Mouse (Mus musculus) brown adipose tissue, adult 24 weeks (tissue): Measurements from ENCODE around the gene Limch1. TPM values are rescaled to one million over a fixed set of nuclear protein-coding genes. Genes with fewer than 3 reads are reported as not detected.
A peak's percentile ranks its signal among the peaks of the same experiment; 100 is the strongest.

Experiments
- H3K27ac ChIP-seq: fragments of 200-500 bp; replicated peaks from 2 replicates; pipeline ENCODE4 v1.5.1; 2012; ENCODE audit warnings: low read depth, mild to moderate bottlenecking, low read length
- H3K4me1 ChIP-seq: fragments of 200-500 bp; 2 replicates; pipeline ENCODE4 v1.6.1; 2012; ENCODE audit warnings: low read length, mixed read lengths; ENCODE audit not compliant: control insufficient read depth, insufficient read depth, insufficient read length
- H3K4me3 ChIP-seq: fragments of 200-500 bp; 2 replicates; pipeline ENCODE4 v1.5.1; 2012; ENCODE audit warnings: low read depth, mild to moderate bottlenecking, low read length, moderate library complexity; ENCODE audit not compliant: insufficient read depth
- polyA plus RNA-seq: library from polyadenylated mRNA; stranded (reverse); fragments of >200 nt; gene quantifications from 2 replicates; pipeline ENCODE4 v1.2.4, GENCODE M21; 2012; ENCODE audit not compliant: missing spikeins, insufficient read depth, insufficient read length

The Limch1 gene
- polyA plus RNA-seq, 1 experiment, result 15.4 TPM

GRCm38 (mm10) chr5:66729306-66729705, 16.3 kb upstream of the Limch1 start:
- Histone ChIP-seq H3K27ac (no peak overlapping the region), H3K4me1 (no peaks in the 10 kb centered on the region), H3K4me3 (no peak overlapping the region)

- H3K27ac ChIP-seq, result no peak overlapping the region
- no peaks in the 10 kb centered on the region for H3K4me1 ChIP-seq
- no peak overlapping the region for H3K4me3 ChIP-seq
These were observed 14.9 kb upstream of the Limch1 start for GRCm38 (mm10) chr5:66730621-66731301.

GRCm38 (mm10) chr5:66731302-66731697, 14.3 kb upstream of the Limch1 start:
- Histone ChIP-seq H3K27ac (no peak overlapping the region), H3K4me1 (no peaks in the 10 kb centered on the region), H3K4me3 (no peak overlapping the region)

- no peak overlapping the region for H3K4me3 ChIP-seq
- H3K27ac ChIP-seq, result no peak overlapping the region
- no peaks in the 10 kb centered on the region for H3K4me1 ChIP-seq
These were observed 12.1 kb upstream of the Limch1 start for GRCm38 (mm10) chr5:66733556-66733955.

GRCm38 (mm10) chr5:66739376-66739775, 6.3 kb upstream of the Limch1 start:
- H3K27ac ChIP-seq, result no peak overlapping the region
- H3K4me1 ChIP-seq, result no peaks in the 10 kb centered on the region

GRCm38 (mm10) chr5:66745996-66746681, 512 bp downstream of the Limch1 start:
- no peak overlapping the region for H3K27ac ChIP-seq
- H3K4me3 ChIP-seq, result peak overlapping the region; percentile 64
- peaks cover 6% of the 10 kb centered on the region for H3K4me1 ChIP-seq

More at GRCm38 (mm10) chr5:66739376-66739775, 6.3 kb upstream of the Limch1 start:
- no peak overlapping the region for H3K4me3 ChIP-seq

- no peak overlapping the region for H3K27ac ChIP-seq
- H3K4me1 ChIP-seq, result peaks cover 10% of the 10 kb centered on the region
- H3K4me3 ChIP-seq, result peak overlapping the region; percentile 64
These were observed 1.1 kb downstream of the Limch1 start for GRCm38 (mm10) chr5:66746761-66747160.

GRCm38 (mm10) chr5:66747761-66748430, 2.3 kb downstream of the Limch1 start:
- Histone ChIP-seq H3K4me3 (peak overlapping the region; percentile 16), H3K4me1 (peaks cover 13% of the 10 kb centered on the region), H3K27ac (0 out of 2 replicates have a peak overlapping the region, but pooled peaks have one; percentile 90)

GRCm38 (mm10) chr5:66748448-66749115, 3.0 kb downstream of the Limch1 start:
- Histone ChIP-seq H3K27ac (peak overlapping the region; percentile 90), H3K4me3 (peak overlapping the region; percentile 29; the same call in 1 of the 2 replicates), H3K4me1 (peaks cover 13% of the 10 kb centered on the region)

- H3K4me3 ChIP-seq, result no peak overlapping the region
- H3K27ac ChIP-seq, result no peak overlapping the region
- peaks cover 20% of the 10 kb centered on the region for H3K4me1 ChIP-seq
These were observed 5.0 kb downstream of the Limch1 start for GRCm38 (mm10) chr5:66750641-66751040.

- no peak overlapping the region for H3K27ac ChIP-seq
- H3K4me1 ChIP-seq, result peaks cover 20% of the 10 kb centered on the region
- H3K4me3 ChIP-seq, result no peak overlapping the region
These were observed 5.8 kb downstream of the Limch1 start for GRCm38 (mm10) chr5:66751332-66751980.

GRCm38 (mm10) chr5:66753620-66754019, 8.0 kb downstream of the Limch1 start:
- Histone ChIP-seq H3K4me3 (no peak overlapping the region), H3K4me1 (peaks cover 18% of the 10 kb centered on the region), H3K27ac (no peak overlapping the region)

GRCm38 (mm10) chr5:66756821-66757705, 11.4 kb downstream of the Limch1 start:
- H3K4me1 ChIP-seq, result peaks cover 10% of the 10 kb centered on the region
- no peak overlapping the region for H3K27ac ChIP-seq
- H3K4me3 ChIP-seq, result no peak overlapping the region

GRCm38 (mm10) chr5:66757706-66758237, 12.1 kb downstream of the Limch1 start:
- H3K4me3 ChIP-seq, result no peak overlapping the region
- H3K4me1 ChIP-seq, result peaks cover 7% of the 10 kb centered on the region; the same call in 1 of the 2 replicates
- H3K27ac ChIP-seq, result no peak overlapping the region
